Mouse (Mus musculus): ENCODE data around the gene Tstd2. TPM values are rescaled to one million over a fixed set of nuclear protein-coding genes. Genes with fewer than 3 reads are reported as not detected.

Tstd2 gene
- total RNA-seq, 2 experiments from 2014 or later, result 2.1 to 5.0 TPM

DNA sequence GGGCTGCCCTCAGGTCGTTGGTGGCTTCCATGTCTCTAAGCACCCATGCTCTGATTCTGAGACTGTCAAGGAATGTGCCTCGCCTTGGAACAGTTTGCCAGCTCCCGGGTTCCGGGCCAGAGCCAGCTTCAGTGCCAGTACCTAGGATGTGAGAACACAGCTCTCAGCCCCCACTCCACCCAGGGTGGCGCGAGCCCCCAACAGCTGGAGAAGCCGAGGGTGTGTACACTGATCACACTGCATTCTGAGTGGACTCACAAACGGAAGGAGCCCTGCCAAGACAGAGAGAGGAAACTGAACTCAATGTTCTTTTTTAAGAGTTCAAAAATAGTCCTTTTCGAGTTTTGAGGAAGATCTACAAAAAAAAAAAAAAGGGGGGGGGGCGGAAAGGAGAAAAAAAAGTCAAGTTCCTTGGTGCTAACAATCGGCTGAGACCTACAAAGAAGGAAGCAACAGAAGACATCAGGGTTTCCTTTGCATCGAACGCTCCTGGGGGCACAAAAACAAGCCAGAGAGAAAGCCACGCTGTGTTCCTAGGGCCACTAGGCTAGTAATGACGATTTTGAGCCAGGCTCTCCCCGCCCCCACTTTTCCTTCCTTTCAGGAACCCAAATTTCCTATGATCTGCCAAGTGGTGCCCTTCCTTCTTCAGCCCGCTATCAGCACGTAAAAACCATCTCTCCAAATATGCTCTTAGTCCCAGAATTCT is 51.6 kb downstream of the Tstd2 start:
- ATAC-seq (replicated peaks; ENCODE audit: low FRiP score, poor library complexity, severe bottlenecking), result no peak

DNA sequence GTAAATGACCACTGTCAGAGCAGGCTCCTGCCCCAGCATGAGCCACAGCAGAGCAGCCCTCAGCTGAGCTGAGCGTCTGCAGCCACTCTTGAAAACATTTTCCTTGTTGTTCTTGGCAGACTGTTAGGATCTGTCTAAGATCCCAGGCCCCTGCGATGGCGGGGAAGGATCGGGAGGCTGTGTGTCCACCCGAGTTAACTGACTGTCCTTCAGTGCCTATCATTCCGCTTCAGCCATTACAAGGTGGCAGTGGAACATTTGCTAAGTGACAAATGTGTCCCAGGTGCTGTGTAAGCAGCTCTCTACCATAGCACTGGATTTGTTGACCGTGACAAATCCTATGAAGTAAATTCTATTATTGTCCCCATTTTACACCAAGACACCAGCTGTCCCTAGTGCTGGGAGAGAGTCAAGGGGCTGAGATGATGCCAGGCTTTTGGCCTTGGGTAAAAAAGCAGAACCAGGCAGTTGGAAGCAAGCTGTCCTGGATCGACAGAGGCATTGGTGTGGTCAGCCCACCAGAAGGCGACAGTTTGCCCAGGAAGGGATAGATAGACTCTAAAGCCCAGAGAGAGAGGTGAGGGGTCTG is 53.2 kb downstream of the Tstd2 start:
- ATAC-seq (replicated peaks; ENCODE audit: low FRiP score, poor library complexity, severe bottlenecking), result no peak

DNA sequence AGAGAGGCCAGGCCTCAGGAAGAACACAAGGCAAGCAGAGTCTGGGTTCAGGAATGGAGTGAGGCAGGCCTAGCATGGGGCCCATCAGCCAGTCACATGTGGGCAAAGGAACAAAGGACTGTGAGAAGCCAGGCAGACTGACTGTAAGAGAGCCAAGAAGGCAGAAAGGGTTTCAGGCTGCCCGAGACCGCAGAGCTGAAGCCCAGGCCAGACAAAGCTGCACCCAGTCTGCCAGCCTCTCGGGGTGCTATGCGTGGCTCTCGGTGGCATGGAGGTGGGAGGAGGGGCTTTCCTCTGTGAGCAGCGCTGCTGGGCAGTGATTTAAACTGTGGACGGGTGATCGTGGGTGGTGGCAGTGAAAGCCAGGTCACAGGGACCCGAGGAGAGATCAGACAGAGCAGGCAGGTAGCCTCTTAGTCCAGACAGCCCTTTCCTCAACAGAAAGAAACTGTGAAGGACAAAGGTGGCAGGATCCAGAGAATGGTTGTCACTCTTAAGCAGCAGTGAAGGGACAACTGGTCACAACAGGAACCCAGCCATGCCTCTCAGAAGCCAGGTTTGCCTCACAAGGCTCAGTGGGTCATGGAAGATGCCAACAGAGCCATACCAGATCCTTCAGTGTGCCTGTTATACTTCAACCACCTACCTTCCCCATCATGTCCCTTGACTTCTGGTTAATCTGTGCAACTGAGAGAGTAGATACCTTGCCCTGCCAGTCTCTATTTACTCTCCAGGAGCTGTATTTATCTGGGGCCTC is 53.9 kb downstream of the Tstd2 start:
- no peak for ATAC-seq (replicated peaks; ENCODE audit: low FRiP score, poor library complexity, severe bottlenecking)

DNA sequence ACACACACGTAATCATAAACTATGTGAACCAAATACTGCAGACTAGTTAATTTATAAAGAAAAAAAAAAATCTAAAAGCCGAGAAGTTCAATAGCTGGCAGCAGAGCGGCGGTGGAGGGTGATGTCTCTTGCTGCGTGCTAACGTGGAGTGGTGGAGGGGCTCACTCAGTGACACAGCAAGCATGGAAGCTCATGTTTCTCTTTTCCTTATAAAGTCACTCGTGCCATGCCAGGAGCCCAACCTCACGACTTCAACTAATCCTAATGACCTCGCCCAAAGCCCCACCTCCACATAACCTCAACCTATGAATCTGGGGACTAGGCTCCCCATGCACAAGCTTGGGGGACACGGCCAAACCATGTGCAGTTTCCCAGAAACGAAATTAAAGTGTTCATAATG is 55.9 kb downstream of the Tstd2 start:
- ATAC-seq (replicated peaks; ENCODE audit: low FRiP score, poor library complexity, severe bottlenecking), result no peak

DNA sequence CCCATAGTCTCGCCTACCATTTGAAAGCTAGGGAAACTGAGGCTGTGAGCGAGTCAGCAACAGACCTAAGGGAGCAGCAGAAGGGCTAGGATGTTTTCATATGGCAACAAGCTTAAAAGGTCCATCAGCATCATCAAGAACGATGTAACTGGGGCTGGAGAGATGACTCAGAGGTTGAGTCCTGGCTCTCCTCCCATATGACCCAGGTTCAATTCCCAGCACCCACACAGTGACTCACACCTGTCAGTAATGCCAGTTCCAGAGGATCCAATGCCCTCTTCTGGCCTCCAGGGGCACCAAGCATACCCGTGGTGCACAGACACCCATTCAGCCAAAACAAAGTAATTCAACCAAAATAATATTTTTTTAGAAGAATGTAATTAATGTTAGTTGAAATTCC is 58.2 kb downstream of the Tstd2 start:
- no peak for ATAC-seq (replicated peaks; ENCODE audit: low FRiP score, poor library complexity, severe bottlenecking)

DNA sequence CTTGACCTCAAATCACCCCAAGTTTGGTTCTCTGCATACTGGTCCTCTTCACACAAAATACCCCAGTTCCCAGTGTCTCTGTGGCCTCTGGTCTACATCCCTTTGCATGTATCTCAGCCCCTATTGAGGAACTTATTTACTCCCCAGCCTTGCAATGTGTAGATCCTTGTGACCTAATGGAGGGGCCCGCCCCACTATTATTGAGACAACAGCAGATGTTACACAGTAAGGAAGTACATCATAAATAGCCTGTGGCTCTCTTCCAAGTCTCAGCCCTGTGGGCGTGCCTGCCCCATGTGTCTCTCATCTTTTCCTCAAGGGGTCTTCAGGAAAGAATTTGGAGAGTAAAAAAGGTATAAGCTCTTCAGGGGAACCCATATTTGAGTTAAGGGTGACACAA is 61.6 kb downstream of the Tstd2 start:
- ATAC-seq (replicated peaks; ENCODE audit: low FRiP score, poor library complexity, severe bottlenecking), result no peak

DNA sequence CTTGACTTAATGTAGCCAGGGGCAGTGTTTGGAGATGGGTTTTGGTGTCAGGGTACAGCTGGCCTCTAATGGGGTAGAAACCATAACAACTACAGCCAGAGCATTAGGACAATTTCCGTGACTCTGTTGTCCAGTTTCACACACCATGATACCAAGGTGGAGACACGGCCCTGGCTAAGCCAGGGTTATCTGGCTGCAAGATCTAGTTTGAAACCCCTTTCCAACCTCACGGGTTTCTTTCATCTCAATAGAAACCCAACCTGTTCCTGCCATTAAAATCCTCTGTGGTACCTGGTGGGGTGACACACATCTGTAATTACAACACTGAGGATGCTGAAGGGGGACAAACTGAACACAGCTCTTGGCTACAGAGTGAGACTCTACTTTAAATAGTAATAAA is 62.8 kb downstream of the Tstd2 start:
- no peak for ATAC-seq (replicated peaks; ENCODE audit: low FRiP score, poor library complexity, severe bottlenecking)

DNA sequence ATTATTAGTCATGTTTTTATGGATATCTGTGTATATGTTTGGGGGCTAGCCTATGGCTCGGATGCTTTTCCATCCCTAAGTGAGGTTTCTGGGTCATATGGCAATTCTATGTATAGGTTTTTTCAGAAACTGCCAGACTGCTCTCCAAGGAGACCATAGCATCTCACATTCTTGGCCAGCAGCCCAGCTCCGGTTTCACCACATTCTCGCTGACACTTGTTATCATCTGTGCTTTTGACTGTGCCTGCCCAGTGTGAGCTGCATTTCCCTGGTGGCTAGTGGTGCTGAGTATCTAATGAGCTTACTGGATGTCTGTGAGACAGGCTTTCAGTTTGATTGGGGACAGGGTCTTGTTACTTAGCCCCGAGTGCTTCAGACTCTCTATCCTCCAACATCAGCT is 64.8 kb downstream of the Tstd2 start:
- no peak for ATAC-seq (replicated peaks; ENCODE audit: low FRiP score, poor library complexity, severe bottlenecking)

DNA sequence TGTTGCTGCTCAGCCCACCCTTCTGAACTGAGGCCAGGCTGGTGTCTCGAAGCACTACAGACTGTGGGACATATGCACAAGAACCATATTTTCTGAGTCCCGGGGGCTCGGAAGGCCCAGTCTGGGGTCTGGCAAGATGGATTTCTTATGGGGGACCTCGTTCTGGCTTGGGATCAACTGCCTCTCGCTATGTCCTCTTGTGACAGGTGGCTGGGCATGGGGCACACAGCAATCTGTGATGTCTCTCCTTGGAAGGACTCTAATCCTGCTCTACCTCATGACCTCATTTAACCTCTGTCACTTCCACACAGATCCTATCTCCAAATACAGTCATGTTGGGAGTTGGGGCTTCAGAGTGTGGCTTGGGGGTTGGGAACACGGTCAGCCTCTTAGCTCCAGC is 65.9 kb downstream of the Tstd2 start:
- no peak for ATAC-seq (replicated peaks; ENCODE audit: low FRiP score, poor library complexity, severe bottlenecking)

DNA sequence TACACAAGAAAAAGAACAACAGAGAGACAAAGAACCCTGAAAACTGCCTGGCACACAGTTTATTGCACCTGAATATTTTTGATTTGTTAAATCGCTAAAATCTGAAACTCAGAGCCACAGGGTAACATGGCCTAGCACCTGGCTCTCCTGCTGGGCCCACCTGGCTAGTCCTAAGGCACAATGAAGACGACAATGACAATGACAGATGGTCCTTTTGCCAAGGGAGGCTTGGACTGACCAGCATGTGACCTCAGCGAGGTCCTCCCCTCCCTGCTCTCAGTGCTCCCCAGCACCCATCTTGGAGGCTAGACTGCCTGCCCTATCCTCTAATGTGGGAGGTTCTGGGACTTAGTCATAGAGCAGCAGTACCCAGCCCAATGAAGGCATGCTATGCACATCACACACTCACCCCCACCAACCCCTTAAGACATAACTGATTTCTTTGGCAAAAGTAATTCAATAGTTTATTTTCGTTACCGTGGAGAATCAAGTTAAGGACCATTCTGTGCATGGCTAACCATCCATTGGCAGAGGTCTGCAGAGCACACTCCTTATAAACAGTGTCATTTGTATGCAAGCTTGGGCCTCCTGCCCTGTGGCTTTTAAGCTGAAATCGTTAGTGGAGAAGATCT is 68.5 kb downstream of the Tstd2 start:
- no peak for ATAC-seq (replicated peaks; ENCODE audit: low FRiP score, poor library complexity, severe bottlenecking)

DNA sequence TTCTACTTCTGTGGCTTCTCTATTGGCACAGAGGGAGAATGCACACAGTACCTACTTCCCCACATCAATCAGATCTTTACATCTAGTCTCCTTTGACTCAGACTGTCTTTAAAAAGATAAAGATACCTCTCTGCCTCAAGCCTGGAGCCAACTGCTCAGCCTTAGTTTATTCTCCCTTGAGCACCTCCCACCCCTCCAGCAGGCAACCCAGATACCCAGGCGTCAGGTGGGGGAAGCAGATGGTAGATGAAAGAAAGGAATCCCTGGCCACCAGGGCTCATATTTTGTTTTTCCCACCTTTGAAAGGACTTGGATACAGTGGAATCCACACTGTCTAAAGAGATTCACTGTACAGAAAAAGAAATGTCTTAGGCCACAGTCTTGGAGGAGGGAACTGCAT is 69.9 kb downstream of the Tstd2 start:
- no peak for ATAC-seq (replicated peaks; ENCODE audit: low FRiP score, poor library complexity, severe bottlenecking)

DNA sequence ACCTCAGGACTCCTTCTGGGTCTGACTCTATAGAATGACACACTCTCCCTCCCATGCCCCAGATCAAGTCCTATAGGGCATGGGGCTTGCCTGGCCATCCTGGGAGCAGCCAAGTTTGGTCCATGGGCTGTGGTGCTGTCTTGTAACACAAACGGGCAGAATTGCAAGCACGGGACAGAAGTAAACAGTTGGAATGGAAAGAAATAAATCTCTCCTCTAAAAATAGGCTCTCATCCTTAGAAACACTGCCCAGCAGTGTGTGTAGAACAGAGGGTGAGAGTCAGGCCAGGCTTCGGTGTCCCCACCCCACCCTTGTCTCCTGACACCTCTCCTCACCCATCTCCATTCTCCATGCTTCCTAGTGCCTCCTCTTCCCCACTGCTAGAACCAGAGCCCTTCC is 70.4 kb downstream of the Tstd2 start:
- ATAC-seq (replicated peaks; ENCODE audit: low FRiP score, poor library complexity, severe bottlenecking), result no peak

DNA sequence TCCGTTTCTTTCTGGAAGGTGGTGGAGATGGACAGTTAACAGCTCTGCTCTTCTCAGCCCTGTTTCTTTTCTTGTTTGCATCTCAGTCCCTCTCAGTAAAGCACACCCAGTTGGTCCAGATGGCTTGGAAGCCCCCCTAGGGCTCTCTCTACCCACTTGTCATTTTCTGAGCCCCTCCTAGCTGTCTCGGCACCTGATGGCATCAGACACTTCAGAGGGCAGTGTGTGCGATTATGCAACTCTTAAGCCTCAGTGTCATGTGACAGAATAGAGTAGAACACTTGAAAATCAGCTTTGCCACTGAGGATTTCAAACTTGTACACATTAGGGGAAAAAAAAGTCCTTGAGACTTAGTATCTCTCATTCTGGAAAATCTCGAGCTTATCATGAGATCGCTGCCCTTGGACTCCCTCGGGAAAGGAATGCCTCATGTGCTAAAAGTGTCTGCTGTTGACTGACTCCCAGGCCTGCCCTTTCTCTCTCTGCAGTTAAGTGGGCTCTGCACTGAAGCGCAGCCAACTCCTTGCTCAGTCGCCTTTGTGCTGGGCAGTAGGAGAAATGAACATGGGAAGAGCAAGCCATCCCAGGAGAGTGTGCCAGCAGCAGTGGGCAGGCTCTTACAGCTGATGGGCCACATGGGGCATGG is 72.7 kb downstream of the Tstd2 start:
- ATAC-seq (replicated peaks; ENCODE audit: low FRiP score, poor library complexity, severe bottlenecking), result no peak

DNA sequence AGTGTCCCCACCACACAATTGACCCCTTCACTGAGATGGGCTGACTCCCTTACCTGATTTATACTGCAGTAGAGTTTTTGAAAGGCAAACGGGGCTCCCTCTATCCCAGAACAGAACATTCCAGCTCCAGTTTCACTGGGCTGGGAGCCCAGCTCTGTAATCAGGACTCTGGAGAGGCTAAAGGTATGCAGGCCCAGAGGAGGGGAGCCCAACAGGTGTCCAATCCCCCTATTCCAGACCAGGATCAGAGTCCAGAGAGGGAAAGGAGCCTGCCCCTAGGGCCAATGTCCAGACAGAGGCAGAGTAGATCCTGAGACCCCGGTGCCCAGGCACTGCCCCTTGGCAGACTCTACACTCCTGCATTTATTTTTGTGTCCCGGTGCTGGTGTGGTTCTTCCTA is 73.5 kb downstream of the Tstd2 start:
- ATAC-seq (replicated peaks; ENCODE audit: low FRiP score, poor library complexity, severe bottlenecking), result no peak

Other genes with a start within 250 kb of the Tstd2 start
- 0.38 and 0.63 TPM in 2 replicates for gene Ccdc180, start 248.4 kb downstream of the Tstd2 start, total RNA-seq (2015; ENCODE audit: low replicate concordance)
- gene Ccdc180, start 248.4 kb downstream of the Tstd2 start, total RNA-seq (2017; ENCODE audit: low replicate concordance), result not detected in 2 replicates
- gene Tdrd7, start 173.4 kb downstream of the Tstd2 start, total RNA-seq (2015; ENCODE audit: low replicate concordance), result 14.2 and 25.1 TPM in 2 replicates
- gene Tdrd7, start 173.4 kb downstream of the Tstd2 start, total RNA-seq (2017; ENCODE audit: low replicate concordance), result 11.4 and 14.9 TPM in 2 replicates
- gene Tmod1, start 99.8 kb downstream of the Tstd2 start, total RNA-seq (2015; ENCODE audit: low replicate concordance), result 129 and 139 TPM in 2 replicates
- gene Tmod1, start 99.8 kb downstream of the Tstd2 start, total RNA-seq (2017; ENCODE audit: low replicate concordance), result 146 and 185 TPM in 2 replicates
- gene Ncbp1, start 81 bp downstream of the Tstd2 start, total RNA-seq (2015; ENCODE audit: low replicate concordance), result 11.9 and 23.0 TPM in 2 replicates
- 21.2 and 28.8 TPM in 2 replicates for gene Ncbp1, start 81 bp downstream of the Tstd2 start, total RNA-seq (2017; ENCODE audit: low replicate concordance)
- 25.5 and 54.0 TPM in 2 replicates for gene Xpa, start 57.6 kb upstream of the Tstd2 start, total RNA-seq (2015; ENCODE audit: low replicate concordance)
- gene Xpa, start 57.6 kb upstream of the Tstd2 start, total RNA-seq (2017; ENCODE audit: low replicate concordance), result 88.6 and 102 TPM in 2 replicates
- not detected in 2 replicates for gene Foxe1, start 204.9 kb upstream of the Tstd2 start, total RNA-seq (2015; ENCODE audit: low replicate concordance)
- gene Foxe1, start 204.9 kb upstream of the Tstd2 start, total RNA-seq (2017; ENCODE audit: low replicate concordance), result not detected in 2 replicates